Mouse (Mus musculus) forebrain, embryonic 13.5 days (tissue): ENCODE results near the gene Col11a2. TPM values are rescaled to one million over a fixed set of nuclear protein-coding genes. Genes with fewer than 3 reads are reported as not detected.

Source experiments
- ATAC-seq: fragments of 200-750 bp; cut with Nextera tagmentation; 2 replicates; pipeline ENCODE4 v1.8.0; 2017
- H3K27ac ChIP-seq: fragments of 300-500 bp; sonication (generic); 2 replicates; pipeline ENCODE4 v1.5.1; 2015; ENCODE audit warnings: inconsistent platforms, mild to moderate bottlenecking, moderate library complexity
- H3K27me3 ChIP-seq: fragments of 300-500 bp; sonication (generic); 2 replicates; pipeline ENCODE4 v1.6.1; 2015; ENCODE audit warnings: mild to moderate bottlenecking, inconsistent platforms
- H3K36me3 ChIP-seq: fragments of 300-500 bp; sonication (generic); 2 replicates; pipeline ENCODE4 v1.6.1; 2015; ENCODE audit warnings: mild to moderate bottlenecking, inconsistent platforms; ENCODE audit not compliant: poor library complexity, severe bottlenecking
- H3K4me1 ChIP-seq: fragments of 300-500 bp; sonication (generic); 2 replicates; pipeline ENCODE4 v1.6.1; 2015; ENCODE audit warnings: inconsistent platforms
- H3K4me2 ChIP-seq: fragments of 300-500 bp; sonication (generic); 2 replicates; pipeline ENCODE4 v1.6.1; 2015; ENCODE audit warnings: inconsistent platforms, mild to moderate bottlenecking, moderate library complexity
- H3K4me3 ChIP-seq: fragments of 300-500 bp; sonication (generic); 2 replicates; pipeline ENCODE4 v1.5.1; 2015; ENCODE audit warnings: mild to moderate bottlenecking, inconsistent platforms
- H3K9ac ChIP-seq: fragments of 300-500 bp; sonication (generic); 2 replicates; pipeline ENCODE4 v1.6.1; 2015; ENCODE audit warnings: mild to moderate bottlenecking, inconsistent platforms
- H3K9me3 ChIP-seq: fragments of 300-500 bp; sonication (generic); replicated peaks from 2 replicates; pipeline ENCODE4 v1.6.1; 2016; ENCODE audit warnings: inconsistent platforms
- WGBS: fragments of 180-500 bp; shearing (Covaris S2); methylation state at CpG from one replicate; pipeline ENCODE4 v1.1.7; 2015; 5-methylcytosine and 5-hydroxymethylcytosine counted together
- polyA plus RNA-seq: library from polyadenylated mRNA; unstranded; fragments of >200 nt; fragmentation: Nextera tagmentation; extraction: Ambion mirVana; gene quantifications from 2 replicates; pipeline ENCODE4 v1.2.1, GENCODE M21; 2015

The Col11a2 gene
- polyA plus RNA-seq, 1 experiment from 2014 or later, result 0.80 TPM

DNA sequence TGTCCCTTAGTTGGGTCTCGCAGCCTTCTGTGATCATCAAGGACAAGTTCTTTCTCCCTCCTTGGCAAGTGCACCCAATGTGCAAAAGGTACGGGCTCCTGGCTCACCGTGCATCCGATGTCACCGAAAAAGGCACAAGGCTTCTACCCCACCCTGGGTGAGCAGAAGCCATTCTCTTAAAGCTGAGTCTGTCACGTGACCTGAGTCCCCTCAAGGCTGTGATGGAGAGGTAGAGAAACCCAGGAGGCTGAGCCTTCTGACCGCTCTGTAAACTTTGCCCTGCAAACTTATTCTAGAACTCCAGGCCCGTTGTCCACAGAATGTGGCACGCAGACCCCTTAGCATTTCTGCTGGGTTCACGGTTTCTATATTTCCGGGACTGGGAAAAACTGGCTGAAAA lies 39.8 kb downstream of the Col11a2 start:
- no peak overlapping the region for H3K4me3 ChIP-seq
- no peaks in the 10 kb centered on the region for H3K36me3 ChIP-seq
- 90% methylated on average over 11 of the region's 11 CpGs for WGBS
- no peak overlapping the region for H3K4me2 ChIP-seq
- no peak for ATAC-seq
- peaks cover 12% of the 10 kb centered on the region for H3K4me1 ChIP-seq
- H3K27me3 ChIP-seq, result peaks cover 12% of the 10 kb centered on the region
- H3K9ac ChIP-seq, result no peak overlapping the region
- H3K27ac ChIP-seq, result no peak overlapping the region
- H3K9me3 ChIP-seq, result 0 out of 2 replicates have a peak, but pooled peaks cover 3% of the 10 kb centered on the region

DNA sequence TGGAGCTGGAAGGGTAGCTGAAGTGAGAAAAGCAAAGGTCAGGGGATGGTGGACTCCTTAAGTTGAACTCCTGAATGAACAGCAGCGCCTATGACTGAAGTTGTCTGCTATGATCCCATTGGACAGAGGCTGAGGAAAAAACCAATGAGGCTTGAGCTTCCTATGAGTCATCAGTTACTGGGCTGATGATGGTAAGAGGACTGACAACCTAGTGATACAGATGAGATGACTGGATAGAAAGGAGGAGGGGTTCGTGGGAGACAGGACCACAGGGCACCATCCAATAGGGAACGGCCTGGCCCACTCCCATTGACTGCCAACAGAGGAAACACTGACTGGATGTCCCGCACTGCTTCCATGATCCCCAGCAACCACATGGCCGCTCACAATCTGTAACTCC lies 40.4 kb downstream of the Col11a2 start:
- 14% methylated on average over 5 of the region's 5 CpGs for WGBS
- Histone ChIP-seq H3K9ac (no peak overlapping the region), H3K27me3 (peaks cover 12% of the 10 kb centered on the region), H3K9me3 (0 out of 2 replicates have a peak, but pooled peaks cover 3% of the 10 kb centered on the region), H3K27ac (no peak overlapping the region), H3K4me3 (no peak overlapping the region), H3K36me3 (no peaks in the 10 kb centered on the region), H3K4me1 (peaks cover 12% of the 10 kb centered on the region), H3K4me2 (no peak overlapping the region)
- peak; percentile 83 for ATAC-seq

DNA sequence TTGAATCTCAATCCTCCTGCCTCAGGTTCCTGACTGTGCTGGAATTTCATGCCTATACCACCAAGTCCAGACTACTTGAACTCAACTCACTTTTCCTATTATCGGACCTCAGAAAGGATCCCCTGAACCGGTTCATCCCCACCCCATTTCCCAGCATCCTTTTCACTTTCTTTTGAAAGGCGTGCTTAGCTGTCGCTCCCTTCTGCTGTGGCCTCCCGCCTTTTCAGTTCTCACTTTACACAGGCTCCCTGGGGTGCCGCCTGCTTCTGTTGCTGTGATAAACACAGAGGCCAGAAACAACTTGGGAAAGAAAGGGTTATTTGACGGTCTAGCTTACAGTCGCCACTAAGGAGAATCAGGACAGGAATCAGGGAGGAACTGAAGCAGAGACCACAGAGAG lies 43.9 kb downstream of the Col11a2 start:
- WGBS, result under 1% methylated on average over 8 of the region's 8 CpGs
- Histone ChIP-seq H3K4me2 (no peak overlapping the region), H3K27ac (no peak overlapping the region), H3K27me3 (no peaks in the 10 kb centered on the region), H3K4me3 (no peak overlapping the region), H3K36me3 (no peaks in the 10 kb centered on the region), H3K4me1 (peaks cover 7% of the 10 kb centered on the region), H3K9ac (no peak overlapping the region), H3K9me3 (0 out of 2 replicates have a peak, but pooled peaks cover 3% of the 10 kb centered on the region)
- no peak for ATAC-seq

DNA sequence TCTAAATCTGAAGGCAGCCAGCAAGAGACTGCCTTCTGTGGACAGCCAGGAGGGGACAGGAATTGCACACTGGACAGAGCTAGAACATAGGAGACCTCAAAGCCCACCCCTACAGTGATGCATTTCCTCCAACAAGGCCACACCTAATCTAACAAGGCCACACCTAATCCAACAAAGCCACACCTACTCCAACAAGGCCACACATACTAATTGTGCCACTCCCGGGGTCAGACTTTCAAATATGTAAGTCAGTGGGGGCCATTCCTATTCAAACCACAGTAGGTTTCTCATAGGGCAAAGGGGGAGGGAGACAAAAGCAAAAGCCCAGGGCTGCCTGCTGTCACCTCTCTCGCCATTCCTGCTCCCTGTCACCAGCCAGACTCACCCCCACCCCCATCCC lies 48.1 kb downstream of the Col11a2 start:
- H3K4me1 ChIP-seq, result peaks cover 7% of the 10 kb centered on the region

DNA sequence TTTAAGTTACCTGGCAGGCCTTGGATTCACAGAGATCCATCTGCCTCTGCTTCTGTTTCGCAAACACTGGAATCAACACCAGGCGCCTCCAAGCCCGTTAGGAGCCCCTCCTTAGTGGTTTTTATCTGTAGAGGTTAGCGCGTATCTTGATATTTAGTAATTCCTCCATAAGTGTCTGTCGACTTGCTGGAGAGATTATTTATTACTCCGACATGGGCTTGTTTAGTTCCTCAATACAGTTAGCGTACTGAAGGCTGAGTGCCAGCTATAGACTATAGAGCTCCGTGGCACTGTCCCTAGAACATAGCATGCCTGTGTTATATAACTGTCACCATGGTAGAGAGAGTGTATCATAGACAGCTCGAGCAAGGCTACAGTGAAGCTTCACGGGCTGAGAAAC lies 48.9 kb downstream of the Col11a2 start:
- Histone ChIP-seq H3K4me3 (no peak overlapping the region), H3K9ac (no peak overlapping the region), H3K4me2 (no peak overlapping the region), H3K27ac (no peak overlapping the region), H3K9me3 (no peaks in the 10 kb centered on the region), H3K4me1 (peaks cover 3% of the 10 kb centered on the region), H3K27me3 (no peaks in the 10 kb centered on the region), H3K36me3 (no peaks in the 10 kb centered on the region)
- no peak for ATAC-seq
- WGBS, result 87% methylated on average over 11 of the region's 11 CpGs

More for the DNA sequence above, 48.1 kb downstream of the Col11a2 start:
- no peaks in the 10 kb centered on the region for H3K27me3 ChIP-seq
- H3K36me3 ChIP-seq, result no peaks in the 10 kb centered on the region
- H3K4me2 ChIP-seq, result no peak overlapping the region
- no peak overlapping the region for H3K9ac ChIP-seq
- no peak overlapping the region for H3K27ac ChIP-seq
- H3K9me3 ChIP-seq, result no peaks in the 10 kb centered on the region
- no peak for ATAC-seq
- WGBS, result 35% methylated on average over 2 of the region's 2 CpGs
- H3K4me3 ChIP-seq, result no peak overlapping the region

DNA sequence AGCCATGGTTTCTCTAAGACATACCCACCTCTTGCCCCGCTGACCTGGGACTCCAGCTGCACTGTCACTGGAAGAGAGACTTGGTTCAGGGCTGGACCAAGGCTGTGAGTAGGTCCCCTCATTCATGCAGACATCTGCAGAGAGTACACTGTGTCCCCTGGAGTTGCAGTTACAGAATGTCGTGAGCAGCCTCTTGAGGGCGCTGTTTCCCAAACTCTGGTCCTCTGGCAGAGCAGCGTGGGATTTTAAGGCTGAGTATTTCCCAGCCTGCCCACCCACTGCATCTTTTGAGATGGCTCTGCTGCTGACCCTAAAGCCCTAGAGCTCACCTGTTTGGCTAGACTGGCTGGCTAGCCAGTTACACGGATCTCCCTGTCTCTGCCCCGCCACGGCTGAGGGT lies 51.7 kb downstream of the Col11a2 start:
- 57% methylated on average over 7 of the region's 7 CpGs for WGBS

DNA sequence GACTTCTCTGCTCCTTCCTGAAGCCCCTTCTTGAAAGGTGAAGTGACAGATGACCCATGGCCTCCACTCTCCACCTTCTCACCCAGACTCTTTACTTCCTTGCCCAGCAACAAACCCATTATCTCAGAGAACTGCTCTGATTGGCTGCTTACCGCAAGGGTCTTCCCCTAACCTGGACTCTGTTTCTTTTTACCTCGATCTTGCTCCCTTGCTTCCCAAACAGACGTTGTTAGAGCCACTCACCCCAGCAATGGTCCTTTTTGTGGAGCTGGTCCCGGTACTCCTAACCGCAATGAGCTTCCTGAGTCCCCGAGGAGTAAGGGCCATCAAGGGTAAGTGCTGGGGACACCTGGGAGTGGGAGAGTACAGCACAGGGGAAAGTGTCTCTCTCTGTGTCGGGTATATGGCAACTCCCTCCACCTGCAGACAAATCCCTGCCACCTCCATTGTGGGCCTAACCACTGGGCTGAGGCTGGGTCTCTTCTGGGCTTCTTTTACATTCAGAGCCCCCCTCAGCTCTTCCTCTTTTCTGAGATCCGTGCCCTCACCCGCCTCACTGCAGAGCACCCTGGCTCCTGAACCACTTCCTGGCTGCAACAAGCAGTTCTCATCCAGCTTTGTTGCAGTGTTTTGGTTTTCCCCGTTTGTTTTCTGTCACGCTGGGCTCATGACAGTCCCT lies 53.1 kb downstream of the Col11a2 start, which contains the start of gene H2-Oa:
Gene H2-Oa (plus strand): TSS at position 144 of the 679 bp plus-strand sequence.
- Histone ChIP-seq H3K9me3 (no peaks in the 10 kb centered on the region), H3K9ac (no peak within 1 kb of the TSS), H3K4me1 (no peaks in the 10 kb centered on the region), H3K36me3 (no peaks in the 10 kb centered on the region), H3K4me3 (no peak within 1 kb of the TSS), H3K27me3 (no peaks in the 10 kb centered on the region), H3K27ac (no peak within 1 kb of the TSS), H3K4me2 (no peak within 1 kb of the TSS)
- no peak for ATAC-seq
- 47% methylated on average over 11 of the region's 11 CpGs for WGBS

More for the DNA sequence above, 51.7 kb downstream of the Col11a2 start:
- Histone ChIP-seq H3K4me2 (no peak overlapping the region), H3K4me1 (no peaks in the 10 kb centered on the region), H3K9ac (no peak overlapping the region), H3K27me3 (no peaks in the 10 kb centered on the region), H3K27ac (no peak overlapping the region), H3K36me3 (no peaks in the 10 kb centered on the region), H3K4me3 (no peak overlapping the region), H3K9me3 (no peaks in the 10 kb centered on the region)
- ATAC-seq, result no peak

DNA sequence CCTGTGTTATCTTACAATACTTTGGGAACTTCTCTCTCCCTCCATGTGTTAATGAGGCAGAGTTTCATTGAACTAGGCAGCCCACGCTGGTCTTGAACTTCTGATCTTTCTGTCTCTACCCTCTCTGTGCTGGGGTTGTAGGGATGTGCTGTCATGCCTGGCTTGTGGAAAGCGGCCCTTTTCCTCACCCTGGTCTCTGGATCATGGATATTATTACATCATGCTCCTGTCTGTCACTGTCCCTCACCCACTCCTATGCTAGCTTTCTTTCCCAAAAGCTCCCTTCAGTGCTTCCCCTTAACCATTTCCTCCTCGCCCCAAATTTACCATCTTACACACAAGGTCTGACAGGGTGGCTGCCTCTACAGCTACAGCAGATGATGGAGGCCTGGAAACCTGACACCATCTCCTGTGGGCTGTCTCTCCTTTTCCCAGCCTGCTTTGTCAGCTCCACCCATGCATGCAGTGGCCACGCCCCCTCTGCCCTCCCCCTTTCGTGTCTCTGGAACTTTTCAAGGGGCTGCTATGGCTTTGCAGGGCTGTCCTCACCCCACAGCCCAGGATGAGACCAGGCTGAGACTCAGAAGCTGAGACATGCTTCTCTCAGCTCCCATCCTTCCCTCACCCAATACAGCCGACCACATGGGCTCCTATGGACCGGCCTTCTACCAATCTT lies 54.1 kb downstream of the Col11a2 start:
- no peaks in the 10 kb centered on the region for H3K4me1 ChIP-seq
- no peaks in the 10 kb centered on the region for H3K36me3 ChIP-seq
- no peaks in the 10 kb centered on the region for H3K9me3 ChIP-seq
- no peak overlapping the region for H3K4me3 ChIP-seq
- no peaks in the 10 kb centered on the region for H3K27me3 ChIP-seq
- no peak overlapping the region for H3K9ac ChIP-seq
- no peak for ATAC-seq
- H3K4me2 ChIP-seq, result no peak overlapping the region
- WGBS, result 31% methylated on average over 7 of the region's 7 CpGs
- H3K27ac ChIP-seq, result no peak overlapping the region

DNA sequence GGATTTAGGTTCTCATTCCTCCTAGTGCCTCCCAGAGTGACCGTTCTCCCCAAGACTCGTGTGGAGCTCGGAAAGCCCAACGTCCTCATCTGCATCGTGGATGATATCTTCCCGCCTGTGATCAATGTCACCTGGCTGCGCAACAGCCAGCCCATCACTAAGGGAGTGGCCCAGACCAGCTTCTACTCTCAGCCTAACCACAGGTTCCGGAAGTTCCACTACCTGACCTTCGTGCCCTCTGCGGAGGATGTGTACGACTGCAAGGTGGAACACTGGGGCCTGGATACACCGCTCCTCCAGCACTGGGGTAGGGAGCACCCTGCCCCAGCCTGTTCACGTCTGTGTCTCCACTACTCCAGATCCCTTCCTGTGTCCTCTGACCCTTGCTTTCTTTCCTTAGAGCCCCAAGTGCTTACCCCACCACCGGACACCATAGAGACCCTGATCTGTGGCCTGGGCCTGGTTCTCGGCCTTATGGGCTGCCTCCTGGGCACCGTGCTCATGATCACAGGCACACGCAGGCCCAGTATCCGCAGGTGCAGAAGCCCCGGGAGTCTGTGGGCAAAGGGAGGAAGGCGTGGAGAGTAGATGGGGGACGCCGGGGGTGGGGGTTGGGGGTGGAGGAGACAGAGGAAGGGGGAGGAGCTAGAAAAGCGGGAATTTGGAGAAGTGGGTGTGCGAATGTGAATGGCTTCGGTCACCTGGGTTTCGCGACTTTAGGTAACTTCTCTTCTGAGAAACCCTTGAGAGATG lies 55.2 kb downstream of the Col11a2 start:
- H3K4me2 ChIP-seq, result no peak overlapping the region
- H3K9me3 ChIP-seq, result no peaks in the 10 kb centered on the region
- 86% methylated on average over 27 of the region's 27 CpGs for WGBS
- H3K27ac ChIP-seq, result no peak overlapping the region
- no peak overlapping the region for H3K4me3 ChIP-seq
- H3K9ac ChIP-seq, result no peak overlapping the region
- H3K36me3 ChIP-seq, result no peaks in the 10 kb centered on the region
- H3K4me1 ChIP-seq, result peaks cover 4% of the 10 kb centered on the region
- ATAC-seq, result no peak
- no peaks in the 10 kb centered on the region for H3K27me3 ChIP-seq

DNA sequence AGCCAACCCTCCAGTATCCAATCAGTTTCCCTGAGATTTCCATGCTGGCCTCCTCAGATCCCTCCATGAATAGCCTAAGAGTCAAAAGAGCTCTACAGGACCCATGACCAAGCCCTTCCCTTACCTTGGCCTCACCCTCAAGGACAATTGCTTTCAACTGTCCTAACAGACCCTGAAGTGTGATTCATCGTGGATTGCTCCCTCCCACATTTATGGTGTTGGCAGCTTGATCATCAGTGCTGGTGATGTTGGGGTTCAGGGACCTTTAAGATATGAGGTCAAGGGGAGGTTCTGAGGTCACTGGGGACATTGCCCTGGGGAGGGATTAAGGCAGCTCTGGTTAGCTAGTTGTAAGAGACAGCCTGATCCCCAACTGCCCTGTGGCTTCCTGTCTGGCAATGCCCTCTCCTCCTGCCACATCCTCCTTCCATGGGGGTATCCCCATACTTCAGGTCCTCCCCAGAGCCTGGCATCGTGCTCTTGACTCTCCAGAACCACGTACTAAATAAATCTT lies 57.3 kb downstream of the Col11a2 start:
- Histone ChIP-seq H3K4me3 (no peak overlapping the region), H3K27me3 (no peaks in the 10 kb centered on the region), H3K27ac (no peak overlapping the region), H3K36me3 (no peaks in the 10 kb centered on the region), H3K4me2 (no peak overlapping the region), H3K9me3 (no peaks in the 10 kb centered on the region), H3K4me1 (peaks cover 12% of the 10 kb centered on the region), H3K9ac (no peak overlapping the region)
- ATAC-seq, result no peak
- WGBS, result 76% methylated on average over 3 of the region's 3 CpGs

DNA sequence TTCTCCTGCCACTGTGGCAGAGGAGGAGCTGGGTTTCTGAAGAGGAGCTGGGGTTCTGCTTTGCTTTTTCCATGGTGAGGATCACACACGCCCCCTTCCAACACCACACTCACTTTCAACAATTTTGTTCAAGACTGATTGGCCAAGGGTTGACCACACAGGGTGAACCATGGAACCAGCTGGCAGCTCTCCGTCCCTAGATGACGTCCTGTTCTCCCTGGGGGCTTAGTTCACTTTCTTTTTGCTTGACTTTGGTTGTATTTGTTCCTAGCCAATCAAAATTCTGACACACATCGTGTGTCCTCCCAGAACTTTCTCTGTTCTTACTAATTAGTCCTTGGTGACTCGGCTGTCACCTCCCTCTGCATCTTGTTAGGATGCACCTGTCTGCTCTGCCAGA lies 58.0 kb downstream of the Col11a2 start:
- Histone ChIP-seq H3K9ac (no peak overlapping the region), H3K27ac (no peak overlapping the region), H3K9me3 (no peaks in the 10 kb centered on the region), H3K27me3 (no peaks in the 10 kb centered on the region), H3K4me2 (no peak overlapping the region), H3K4me3 (no peak overlapping the region), H3K4me1 (peaks cover 15% of the 10 kb centered on the region), H3K36me3 (no peaks in the 10 kb centered on the region)
- 61% methylated on average over 5 of the region's 5 CpGs for WGBS
- no peak for ATAC-seq
